Mouse (Mus musculus) stomach, embryonic 14.5 days (tissue): ENCODE results near the gene Crebrf. TPM values are rescaled to one million over a fixed set of nuclear protein-coding genes. Genes with fewer than 3 reads are reported as not detected.

Source experiments
- polyA plus RNA-seq: library from polyadenylated mRNA; unstranded; fragments of >200 nt; fragmentation: Nextera tagmentation; extraction: Ambion mirVana; gene quantifications from 2 replicates; pipeline ENCODE4 v1.2.1, GENCODE M21; 2014

Gene Crebrf
- polyA plus RNA-seq, 1 experiment from 2014 or later, result 11.7 TPM

Other genes starting within 250 kb of the Crebrf start
- 133 and 142 TPM in 2 replicates for gene Ergic1, start 154.2 kb upstream of the Crebrf start, polyA plus RNA-seq
- 16.2 and 21.0 TPM in 2 replicates for gene Dusp1, start 153.5 kb upstream of the Crebrf start, polyA plus RNA-seq
- 179 and 183 TPM in 2 replicates for gene Atp6v0e, start 52.4 kb upstream of the Crebrf start, polyA plus RNA-seq
- gene Bnip1, start 65.4 kb downstream of the Crebrf start, polyA plus RNA-seq, result 49.8 and 53.6 TPM in 2 replicates
- 6.4 and 8.1 TPM in 2 replicates for gene Nkx2-5, start 129.4 kb downstream of the Crebrf start, polyA plus RNA-seq
- gene Kifc5b, start 201.4 kb downstream of the Crebrf start, polyA plus RNA-seq, result 7.1 and 8.2 TPM in 2 replicates
- gene Phf1, start 217.4 kb downstream of the Crebrf start, polyA plus RNA-seq, result 8.9 and 9.9 TPM in 2 replicates
- gene Cuta, start 223.9 kb downstream of the Crebrf start, polyA plus RNA-seq, result 152 and 161 TPM in 2 replicates
- 3.0 and 3.3 TPM in 2 replicates for gene Syngap1, start 225.6 kb downstream of the Crebrf start, polyA plus RNA-seq